Mouse (Mus musculus) CH12.LX (cell line): Measurements from ENCODE around the gene Zfp11. TPM values are rescaled to one million over a fixed set of nuclear protein-coding genes. Genes with fewer than 3 reads are reported as not detected.

Source experiments
- DNase-seq: peaks from one replicate; pipeline ENCODE4 v3.0.0-alpha.2; 2013; ENCODE audit errors: extremely low read depth
- H3K27ac ChIP-seq: 2 replicates; pipeline ENCODE4 v1.5.1; 2012; ENCODE audit warnings: low read depth, mild to moderate bottlenecking, control low read depth, moderate library complexity; ENCODE audit not compliant: insufficient read depth
- H3K27me3 ChIP-seq: replicated peaks from 2 replicates; pipeline ENCODE3; 2012; ENCODE audit warnings: inconsistent platforms
- H3K36me3 ChIP-seq, 2 experiments: replicated peaks in 1 of 2; 2 replicates each; pipeline versions ENCODE3 to v1.6.1; 2012; ENCODE audit warnings: inconsistent platforms in 1 of 2, low read length in 1 of 2, mild to moderate bottlenecking in 1 of 2, mixed read lengths in 1 of 2, moderate library complexity in 1 of 2; ENCODE audit not compliant: control insufficient read depth in 1 of 2, insufficient read depth in 1 of 2
- H3K4me1 ChIP-seq, 2 experiments: 2 replicates each; pipeline ENCODE4 v1.6.1; 2012; ENCODE audit warnings: inconsistent platforms in 1 of 2, moderate library complexity in 1 of 2; ENCODE audit not compliant: insufficient read depth in 2 of 2, control insufficient read depth in 1 of 2
- H3K4me2 ChIP-seq: 2 replicates; pipeline ENCODE4 v1.6.1; 2012; ENCODE audit warnings: low read depth, mild to moderate bottlenecking, control low read depth; ENCODE audit not compliant: poor library complexity, insufficient read depth, severe bottlenecking
- H3K4me3 ChIP-seq, 3 experiments: fragments of 150-350 bp in 1 of 3; sonication (generic) in 1 of 3; replicated peaks in 1 of 3; 2 replicates each; pipeline versions ENCODE3 to v1.5.1; 2011 to 2012; ENCODE audit warnings: low read depth in 2 of 3, low read length in 2 of 3, mild to moderate bottlenecking in 2 of 3, moderate library complexity in 2 of 3, control low read depth in 1 of 3, improper control_type of control experiment in 1 of 3, inconsistent platforms in 1 of 3, mixed read lengths in 1 of 3; ENCODE audit not compliant: poor library complexity in 1 of 3
- H3K79me2 ChIP-seq: replicated peaks from 2 replicates; pipeline ENCODE4 v1.6.1; 2012; ENCODE audit warnings: mild to moderate bottlenecking, moderate library complexity; ENCODE audit not compliant: control insufficient read depth, poor library complexity, insufficient read depth, severe bottlenecking; ENCODE audit errors: extremely low read depth
- H3K9ac ChIP-seq: 2 replicates; pipeline ENCODE4 v1.6.1; 2012; ENCODE audit warnings: low read depth, mild to moderate bottlenecking, control low read depth, moderate library complexity; ENCODE audit not compliant: insufficient read depth
- H3K9me3 ChIP-seq: replicated peaks from 2 replicates; pipeline ENCODE3; 2012; ENCODE audit warnings: low read length, inconsistent platforms, mixed read lengths
- BHLHE40 ChIP-seq: IDR thresholded peaks from 2 replicates; pipeline ENCODE4 v1.6.1; 2011; ENCODE audit warnings: mild to moderate bottlenecking, low read depth, low read length, improper control_type of control experiment
- CHD1 ChIP-seq: IDR thresholded peaks from 2 replicates; pipeline ENCODE4 v1.6.1; 2012; ENCODE audit warnings: low read depth, low read length, improper control_type of control experiment, inconsistent platforms
- CHD2 ChIP-seq: IDR thresholded peaks from 2 replicates; pipeline ENCODE4 v1.6.1; 2011; ENCODE audit warnings: low read length, improper control_type of control experiment
- GABPA ChIP-seq: IDR thresholded peaks from 2 replicates; pipeline ENCODE4 v1.6.1; 2012; ENCODE audit warnings: low read depth, low read length, improper control_type of control experiment, inconsistent platforms; ENCODE audit not compliant: insufficient replicate concordance
- IRF4 ChIP-seq: IDR thresholded peaks from 2 replicates; pipeline ENCODE4 v1.6.1; 2014; ENCODE audit warnings: low read depth, mild to moderate bottlenecking, inconsistent platforms, low read length, improper control_type of control experiment
- JUN ChIP-seq: IDR thresholded peaks from 2 replicates; pipeline ENCODE4 v1.6.1; 2011; ENCODE audit warnings: low read depth, mild to moderate bottlenecking, low read length, improper control_type of control experiment, moderate library complexity; ENCODE audit not compliant: insufficient read depth
- JUND ChIP-seq: conservative IDR thresholded peaks from 2 replicates; pipeline ENCODE4 v1.6.1; 2011; ENCODE audit warnings: low read depth, low read length, improper control_type of control experiment
- KAT2A ChIP-seq: IDR thresholded peaks from 2 replicates; pipeline ENCODE4 v1.6.1; 2012; ENCODE audit warnings: low read length, improper control_type of control experiment, inconsistent platforms; ENCODE audit not compliant: insufficient replicate concordance
- MAFK ChIP-seq: IDR thresholded peaks from 2 replicates; pipeline ENCODE4 v1.6.1; 2011; ENCODE audit warnings: low read length, improper control_type of control experiment; ENCODE audit not compliant: insufficient replicate concordance
- MXI1 ChIP-seq: IDR thresholded peaks from 2 replicates; pipeline ENCODE4 v1.6.1; 2011; ENCODE audit warnings: mild to moderate bottlenecking, low read depth, low read length, improper control_type of control experiment
- MYC ChIP-seq: IDR thresholded peaks from 2 replicates; pipeline ENCODE4 v1.6.1; 2011; ENCODE audit warnings: low read depth, mild to moderate bottlenecking, improper control_type of control experiment, low read length
- SIN3A ChIP-seq: IDR thresholded peaks from 2 replicates; pipeline ENCODE4 v1.6.1; 2012; ENCODE audit warnings: low read length, improper control_type of control experiment, inconsistent platforms
- TBP ChIP-seq: conservative IDR thresholded peaks from 2 replicates; pipeline ENCODE4 v1.6.1; 2011; ENCODE audit warnings: low read depth, low read length, improper control_type of control experiment
- TCF12 ChIP-seq: IDR thresholded peaks from 2 replicates; pipeline ENCODE4 v1.6.1; 2014; ENCODE audit warnings: low read depth, mild to moderate bottlenecking, inconsistent platforms, low read length, improper control_type of control experiment
- USF1 ChIP-seq: IDR thresholded peaks from 2 replicates; pipeline ENCODE4 v1.6.1; 2014; ENCODE audit warnings: low read depth, mild to moderate bottlenecking, inconsistent platforms, low read length, improper control_type of control experiment
- USF2 ChIP-seq: conservative IDR thresholded peaks from 2 replicates; pipeline ENCODE4 v1.6.1; 2011; ENCODE audit warnings: low read depth, low read length, improper control_type of control experiment
- dilution Hi-C: fragments of 300-500 bp; cut with MboI; formaldehyde crosslinking; loops from 2 replicates; pipeline ENCODE4 v1.14.3; 2020; ENCODE audit warnings: low sequenced_read_pairs; ENCODE audit not compliant: extremely low pct_unique_long_range_greater_than_20kb, extremely low pct_ligation_motif_present
- in situ Hi-C: fragments of 300-500 bp; cut with MboI; formaldehyde crosslinking; loops from 3 replicates; pipeline ENCODE4 v1.14.3; 2019; ENCODE audit warnings: low sequenced_read_pairs, low pct_ligation_motif_present, low pct_unique_long_range_greater_than_20kb, mixed read lengths
- polyA plus RNA-seq: library from polyadenylated mRNA; unstranded; fragments of >175 nt; gene quantifications from 2 replicates; pipeline ENCODE4 v1.2.1, GENCODE M21; 2012; ENCODE audit warnings: low read depth; ENCODE audit not compliant: insufficient read length
- total RNA-seq, 2 experiments: library from RNA; depleted of rRNA; stranded (reverse); fragments of 300-350 nt in 1 of 2; fragments of >200 nt in 1 of 2; gene quantifications; 2 replicates each; pipeline ENCODE4 v1.2.3; 2012 to 2014

Zfp11 gene
- total and polyA plus RNA-seq, 3 experiments, result not detected

DNA sequence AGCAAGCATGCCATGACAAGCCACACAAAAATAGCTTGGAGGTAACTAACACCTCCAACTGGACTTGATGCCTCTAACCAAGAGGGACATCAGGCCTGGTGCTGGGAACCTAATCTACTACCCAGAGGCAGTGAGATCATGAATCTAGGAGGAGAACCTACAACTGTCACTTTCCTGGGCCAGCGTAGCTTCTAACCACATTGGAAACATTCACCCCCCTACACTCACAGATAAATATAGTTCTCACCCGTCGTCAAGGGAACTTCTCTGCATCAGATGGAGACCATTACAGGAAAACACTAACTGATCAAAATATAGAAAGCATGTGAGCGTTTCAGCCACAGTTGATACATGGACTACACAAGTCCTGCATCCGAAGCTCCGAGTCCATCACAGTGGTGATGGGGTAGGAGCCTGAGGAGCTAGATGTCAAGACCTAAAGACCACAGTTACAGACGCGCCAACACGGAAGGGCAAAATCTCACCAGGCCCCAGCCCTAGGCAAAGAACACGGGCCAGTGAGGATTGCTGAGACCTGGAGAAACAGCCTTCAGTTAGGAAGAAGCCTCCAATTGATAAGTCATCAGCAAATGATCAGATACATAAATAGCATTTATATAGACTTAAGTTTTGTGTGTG, 3.5 kb downstream of the Zfp11 start:
- H3K9me3 ChIP-seq, result no peaks in the 10 kb centered on the region
- no peak overlapping the region for H3K4me2 ChIP-seq
- no peak overlapping the region for H3K4me3 ChIP-seq
- dilution Hi-C loops (no loop called here), in situ Hi-C loops (no loop called here)
- H3K27ac ChIP-seq, result no peak overlapping the region
- no peaks in the 10 kb centered on the region for H3K36me3 ChIP-seq
- no peak for TF ChIP-seq CHD1
- no peak for TF ChIP-seq USF1
- TF ChIP-seq TBP, result no peak
- no peak for TF ChIP-seq IRF4
- no peak for TF ChIP-seq JUN
- TF ChIP-seq CHD2, result no peak
- no peak for TF ChIP-seq SIN3A
- no peak for TF ChIP-seq USF2
- no peak for TF ChIP-seq MXI1
- TF ChIP-seq JUND, result no peak
- no peak for TF ChIP-seq MAFK
- TF ChIP-seq MYC, result no peak
- TF ChIP-seq GABPA, result no peak
- TF ChIP-seq KAT2A, result no peak
- no peak for TF ChIP-seq TCF12
- no peaks in the 10 kb centered on the region for H3K4me1 ChIP-seq
- H3K9ac ChIP-seq, result no peak overlapping the region
- peaks cover 63% of the 10 kb centered on the region for H3K27me3 ChIP-seq
- no peaks in the 10 kb centered on the region for H3K79me2 ChIP-seq
- no peak for DNase-seq

DNA sequence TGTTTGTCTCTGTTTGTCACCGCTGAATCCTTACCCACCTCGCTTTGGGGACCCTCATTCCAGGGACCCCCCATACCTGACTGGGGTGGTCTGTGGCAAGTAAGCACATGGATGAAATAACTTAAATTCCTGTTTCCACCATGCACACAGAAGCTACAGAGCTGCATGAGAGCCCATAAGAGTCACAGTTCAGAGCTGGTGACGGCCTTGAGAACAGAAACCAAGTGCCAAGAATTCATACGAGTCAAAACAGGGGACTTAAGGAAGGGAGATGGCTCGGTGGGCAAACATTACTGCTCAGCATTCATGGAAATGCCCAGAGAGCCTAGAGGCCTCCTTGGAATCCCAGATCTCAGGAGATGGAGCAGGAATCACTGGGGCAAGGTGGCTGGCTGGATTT, 5.8 kb downstream of the Zfp11 start:
- dilution Hi-C loops, result no loop called here

More for the DNA sequence above, 5.8 kb downstream of the Zfp11 start:
- Histone ChIP-seq H3K36me3 (no peaks in the 10 kb centered on the region), H3K4me1 (no peaks in the 10 kb centered on the region), H3K4me3 (no peak overlapping the region), H3K9ac (no peak overlapping the region), H3K27me3 (peaks cover 81% of the 10 kb centered on the region), H3K27ac (no peak overlapping the region)
- in situ Hi-C loops, result no loop called here
- no peak for TF ChIP-seq BHLHE40
- TF ChIP-seq JUN, result no peak
- TF ChIP-seq, all 38 proteins: peak for 0
- Histone ChIP-seq H3K4me2 (no peak overlapping the region), H3K9me3 (no peaks in the 10 kb centered on the region), H3K79me2 (no peaks in the 10 kb centered on the region)
- DNase-seq, result no peak
